Mouse (Mus musculus): ENCODE measurements around the gene Ankrd11.

- no peak for TF ChIP-seq CTCF (conservative IDR thresholded peaks at IDR 0.05; ENCODE audit: low read length)
- no peak for TF ChIP-seq NANOG (IDR thresholded peaks at IDR 0.05; ENCODE audit: borderline replicate concordance, low read length)
These were observed 20.6 kb upstream of the Ankrd11 start, which contains the start of gene Spg7 for GRCm38 (mm10) chr8:123062721-123063120.

Data from E14TG2a.4 (cell line).